Mouse (Mus musculus): ENCODE results near the gene Kcna6.

The Kcna6 gene

GRCm38 (mm10) chr6:126740211-126741142 lies at the start of gene Kcna6:
Kcna6 (minus strand) TSS chr6:126740674.
- DNase-seq (ENCODE audit: low spot score) = no peak

DNA sequence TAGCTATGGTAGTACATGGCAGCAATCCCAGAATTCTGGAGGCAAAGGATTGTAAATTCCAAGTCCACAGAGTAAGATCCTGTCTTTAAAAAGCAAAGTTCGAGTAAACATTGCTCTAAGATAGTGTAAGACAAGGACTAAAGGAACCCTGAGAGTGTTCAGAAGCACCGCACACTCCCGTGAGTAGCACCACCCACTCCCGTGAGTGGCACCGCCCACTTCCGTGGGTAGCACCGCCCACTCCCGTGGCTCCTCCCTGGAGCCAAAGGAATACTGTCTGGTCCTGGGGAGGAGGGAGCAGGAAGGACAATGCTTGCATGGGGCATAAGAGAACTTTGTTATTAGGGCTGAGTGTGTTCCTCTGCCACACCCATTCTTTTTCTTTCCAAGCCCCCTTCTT lies 48.4 kb upstream of the Kcna6 start:
- DNase-seq (ENCODE audit: low spot score) = no peak

GRCm38 (mm10) chr6:126784206-126784605 lies 43.7 kb upstream of the Kcna6 start:
- DNase-seq (ENCODE audit: low spot score) = no peak

- no peak for DNase-seq (ENCODE audit: low spot score)
Observed at GRCm38 (mm10) chr6:126783651-126784066, 43.2 kb upstream of the Kcna6 start.

- DNase-seq (ENCODE audit: low spot score) = no peak
Observed at GRCm38 (mm10) chr6:126783056-126783455, 42.6 kb upstream of the Kcna6 start.

GRCm38 (mm10) chr6:126777889-126778288 lies 37.4 kb upstream of the Kcna6 start:
- DNase-seq (ENCODE audit: low spot score) = no peak

DNA sequence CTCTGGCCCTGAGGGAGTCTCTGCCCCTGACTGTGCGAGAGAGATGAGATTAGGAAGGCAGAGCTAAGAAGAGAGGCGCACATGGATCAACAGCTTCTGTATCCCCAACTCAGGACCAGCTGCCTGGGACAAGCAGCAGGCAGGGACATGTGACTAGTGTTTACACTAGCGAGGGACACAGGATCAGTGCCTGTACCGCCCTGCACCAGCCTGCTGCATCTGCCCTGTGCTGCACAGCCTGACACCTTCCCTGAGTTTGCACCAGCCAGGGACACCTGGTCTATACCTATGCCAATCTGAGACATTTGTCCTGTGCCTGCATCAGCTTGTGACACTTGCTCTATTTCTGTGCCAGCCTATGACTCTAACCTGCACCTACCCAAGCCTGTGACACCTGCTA lies 33.4 kb upstream of the Kcna6 start:
- DNase-seq (ENCODE audit: low spot score) = no peak

- DNase-seq (ENCODE audit: low spot score) = no peak
Observed at GRCm38 (mm10) chr6:126772326-126772725, 31.9 kb upstream of the Kcna6 start.

- no peak for DNase-seq (ENCODE audit: low spot score)
Observed at GRCm38 (mm10) chr6:126770146-126770731, 29.8 kb upstream of the Kcna6 start.

- no peak for DNase-seq (ENCODE audit: low spot score)
Observed at GRCm38 (mm10) chr6:126768957-126769665, 28.6 kb upstream of the Kcna6 start.

- DNase-seq (ENCODE audit: low spot score) = no peak
Observed at GRCm38 (mm10) chr6:126767610-126768532, 27.4 kb upstream of the Kcna6 start.

- DNase-seq (ENCODE audit: low spot score) = no peak
Observed at GRCm38 (mm10) chr6:126766552-126766951, 26.1 kb upstream of the Kcna6 start.

DNA sequence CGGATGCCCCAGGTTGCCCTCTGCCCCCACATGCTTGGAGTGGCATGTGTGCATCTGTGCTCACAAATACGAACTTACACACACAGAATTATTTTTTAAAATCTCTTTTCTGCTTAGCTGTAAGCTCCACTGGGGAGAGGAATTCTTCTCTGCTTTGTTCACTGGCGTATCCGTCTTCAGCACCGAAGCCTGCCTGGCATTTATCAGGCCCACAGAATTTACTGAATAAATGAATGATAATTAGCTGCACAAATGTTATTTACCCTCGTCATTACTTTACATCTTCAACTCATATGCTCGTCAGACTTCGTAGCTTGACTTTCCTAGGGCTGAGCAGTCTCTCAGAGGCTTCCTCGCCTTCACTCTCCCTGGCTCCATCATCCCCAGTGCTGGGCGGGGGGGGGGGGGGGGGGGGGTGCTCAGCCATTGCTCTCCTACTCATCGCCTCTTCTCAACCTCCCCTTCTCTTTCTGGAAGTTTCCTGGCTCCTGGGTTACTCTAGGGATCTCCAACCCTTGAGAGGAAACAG lies 24.2 kb upstream of the Kcna6 start:
- no peak for DNase-seq (ENCODE audit: low spot score)

DNA sequence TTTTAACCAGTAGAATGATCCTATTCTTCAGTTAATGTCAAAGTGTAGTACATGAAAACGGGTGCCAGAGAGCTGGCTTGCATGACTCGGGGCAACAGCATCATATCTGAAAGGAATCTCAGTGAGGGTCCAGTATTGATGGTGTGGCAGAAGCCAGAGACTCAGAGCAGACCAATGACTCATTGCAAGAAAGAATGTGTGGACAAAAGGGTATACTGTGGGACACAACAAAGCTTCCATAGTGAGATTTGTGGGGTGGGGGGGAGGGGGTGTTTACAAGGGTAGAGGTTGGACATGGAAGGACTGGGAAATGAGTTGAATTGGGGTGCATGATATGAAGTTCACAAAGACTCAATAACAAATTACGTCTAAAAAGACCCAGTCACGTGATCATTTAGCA lies 20.9 kb upstream of the Kcna6 start:
- no peak for DNase-seq (ENCODE audit: low spot score)

DNA sequence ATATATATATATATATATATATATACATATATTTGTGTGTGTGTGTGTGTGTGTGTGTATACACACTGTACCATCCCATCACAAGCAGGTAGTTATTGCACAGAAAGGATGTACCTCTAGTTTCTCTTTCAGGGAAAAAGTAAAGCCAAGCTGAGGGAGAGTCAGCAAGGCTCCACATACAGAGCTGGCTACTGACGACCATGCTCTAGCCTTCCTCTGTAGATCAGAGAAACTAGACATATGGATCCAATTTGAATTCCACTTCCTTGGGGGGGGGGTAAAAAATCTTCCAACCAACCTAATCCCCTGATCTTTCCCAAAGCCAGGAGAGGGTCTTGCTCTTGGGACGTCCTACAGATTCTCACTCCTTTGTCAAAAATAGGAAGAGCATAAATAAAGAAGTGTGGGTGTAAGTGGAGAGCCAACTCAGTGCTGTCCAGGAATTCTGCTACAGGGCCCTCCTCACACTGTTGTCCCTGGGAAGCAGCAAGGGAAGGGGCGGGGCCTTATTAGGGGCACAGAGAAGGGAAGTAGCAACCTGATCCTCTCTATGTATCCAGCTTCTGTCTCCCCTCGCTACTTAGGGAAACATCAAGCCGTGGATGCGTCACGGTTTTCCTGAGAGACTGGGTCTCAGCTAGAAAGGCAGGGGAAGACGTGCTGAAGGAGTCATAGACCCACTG lies 15.4 kb upstream of the Kcna6 start:
- no peak for DNase-seq (ENCODE audit: low spot score)

GRCm38 (mm10) chr6:126752520-126752919 lies 12.0 kb upstream of the Kcna6 start:
- DNase-seq (ENCODE audit: low spot score) = no peak

DNA sequence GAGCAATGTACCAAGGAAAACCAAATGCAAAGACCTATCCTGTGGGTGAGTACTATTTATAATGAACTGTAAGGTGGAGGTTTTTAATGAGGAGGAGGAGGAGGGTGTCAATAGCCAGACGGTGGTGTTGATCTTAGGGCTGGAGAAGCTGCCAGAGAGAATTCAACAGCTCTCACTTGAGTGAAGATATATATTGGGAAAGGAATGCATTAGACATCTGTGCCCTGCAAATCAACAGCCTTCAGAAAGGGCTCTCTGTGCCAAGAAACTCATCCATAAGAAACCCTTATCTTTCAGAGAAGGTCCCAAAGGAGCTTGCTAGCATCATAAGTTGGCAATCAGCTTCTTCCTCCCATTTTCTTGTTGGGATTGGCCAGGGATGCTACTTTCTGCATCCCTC lies 5.4 kb upstream of the Kcna6 start:
- DNase-seq (ENCODE audit: low spot score) = no peak

DNA sequence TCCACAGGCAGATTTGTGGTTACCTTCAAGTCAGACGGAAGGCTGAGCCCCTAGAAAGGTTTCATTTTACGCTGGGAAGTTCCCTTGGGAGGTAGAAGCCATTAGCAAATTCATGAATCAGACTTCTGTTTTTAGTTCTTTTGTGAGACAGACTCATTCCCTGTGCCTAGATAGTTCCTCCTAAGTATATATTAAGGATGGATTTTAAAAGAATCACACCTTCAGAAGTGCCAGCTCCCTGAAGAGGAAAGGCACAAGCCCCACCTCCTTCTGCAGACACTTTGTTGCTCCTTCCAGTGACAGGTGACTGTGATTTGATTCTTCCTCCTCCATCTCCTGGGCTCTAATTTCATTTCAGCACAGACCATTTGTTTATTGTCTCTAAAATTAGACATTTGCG lies 2.1 kb upstream of the Kcna6 start:
- DNase-seq (ENCODE audit: low spot score) = no peak

- no peak for DNase-seq (ENCODE audit: low spot score)
Observed at GRCm38 (mm10) chr6:126739326-126740210, 906 bp downstream of the Kcna6 start.

- DNase-seq (ENCODE audit: low spot score) = no peak
Observed at GRCm38 (mm10) chr6:126736996-126737395, 3.5 kb downstream of the Kcna6 start.

Measured in spleen, adult 12 weeks (tissue).